In the genomic region with DNA sequence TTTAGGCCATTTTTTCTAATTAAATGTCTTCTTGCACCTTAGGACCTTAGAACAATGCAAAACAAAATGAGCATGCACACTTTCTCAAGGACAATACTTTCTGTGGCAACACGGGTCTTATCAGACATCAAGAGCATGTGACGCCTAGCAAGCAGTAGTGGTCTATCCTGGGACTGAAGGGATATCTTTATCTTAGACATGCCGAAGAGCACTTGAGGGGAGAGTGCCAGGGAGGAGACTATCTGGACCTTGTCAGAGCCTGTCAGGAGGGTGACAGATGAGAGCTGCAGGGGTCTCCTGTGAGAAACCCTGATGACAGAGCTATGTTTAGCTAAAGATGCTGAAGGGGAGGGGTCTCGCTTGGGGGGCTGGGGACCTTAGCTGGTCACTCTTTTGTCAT, we compare ENCODE assay signal across 25 mouse cellular contexts.
DNase-seq lines count a peak whose midpoint lies in the region; ATAC-seq and TF ChIP-seq lines count a peak whose summit lies in the region.
"Had no signal": no experiment of that assay in that cellular context is flagged by ENCODE, and none has a peak within 500 bp of the region (broad histone marks: within the 10 kb centered on the region; RNA-seq: fewer than 3 reads in every experiment).

No protein-coding gene starts in this region.

- H3K27me3 ChIP-seq in heart, embryonic 12.5 days (replicated peaks): no peaks in the 10 kb centered on the region
- no peaks in the 10 kb centered on the region for H3K27me3 ChIP-seq in heart, postnatal 0 days (ENCODE audit: control insufficient read depth, insufficient read depth, low read length)
- H3K27me3 ChIP-seq in liver, embryonic 14.5 days (ENCODE audit: control insufficient read depth, insufficient read depth, low read length): no peaks in the 10 kb centered on the region
- H3K27me3 ChIP-seq: embryonic facial prominence, embryonic 12.5 days; midbrain, embryonic 12.5 days; neural tube, embryonic 12.5 days; stomach, embryonic 15.5 days had no signal

- WGBS in heart, embryonic 12.5 days: 14% methylated on average over 4 of the region's 4 CpGs
- WGBS in heart, postnatal 0 days: 27% methylated on average over 4 of the region's 4 CpGs
- 14% methylated on average over 4 of the region's 4 CpGs for WGBS in liver, embryonic 14.5 days (ENCODE audit: insufficient replicate concordance)

- ATAC-seq in heart, embryonic 12.5 days (ENCODE audit: insufficient number of reproducible peaks, low FRiP score): peak; percentile 70
- ATAC-seq in heart, postnatal 0 days (ENCODE audit: insufficient read depth, low read depth): 0 out of 2 replicates have a peak, but pooled peaks have one; percentile 37
- ATAC-seq in liver, embryonic 14.5 days (ENCODE audit: insufficient read depth): peak; percentile 82
- ATAC-seq: forebrain, embryonic 14.5 days; hindbrain, embryonic 16.5 days had no signal

- DNase-seq in heart, postnatal 10 days: no peak
- no peak for DNase-seq in heart, postnatal 0 days (ENCODE audit: low spot score)
- DNase-seq in heart, adult 8-10 months (ENCODE audit: low spot score): no peak
- peak in 1 of 3 experiments; percentile 20 for DNase-seq in liver, embryonic 14.5 days (ENCODE audit: low read depth in 3 of 3, low spot score in 3 of 3)
- DNase-seq in spleen, adult 18-20 months: no peak
- no peak for DNase-seq in lung, postnatal 25 days (ENCODE audit: low spot score)
- DNase-seq: adrenal gland, postnatal 14 days; cerebellum, adult 11-12 months; cerebellum, adult 9-11 months; embryo, embryonic 11 days; gastrocnemius, postnatal 14 days; kidney, adult 2 months; kidney, postnatal 4 days; layer of hippocampus, postnatal 36 days; left cerebral cortex, postnatal 4 days; lung, embryonic 14.5 days; lung, postnatal 14 days had no signal

- H3K9me3 ChIP-seq in heart, embryonic 12.5 days (replicated peaks): no peaks in the 10 kb centered on the region
- H3K9me3 ChIP-seq in heart, postnatal 0 days (replicated peaks; ENCODE audit: control insufficient read depth, low read length): no peaks in the 10 kb centered on the region
- no peaks in the 10 kb centered on the region for H3K9me3 ChIP-seq in liver, embryonic 14.5 days (ENCODE audit: control insufficient read depth, low read length)
- H3K9me3 ChIP-seq: embryonic facial prominence, embryonic 12.5 days; midbrain, embryonic 12.5 days; neural tube, embryonic 12.5 days; stomach, embryonic 15.5 days had no signal

- no peak for TF ChIP-seq EP300 in heart, postnatal 0 days (IDR thresholded peaks at IDR 0.05; ENCODE audit: low read depth)
- peak; percentile 32; the same call in 1 of the 2 replicates for TF ChIP-seq EP300 in liver, embryonic 14.5 days (IDR thresholded peaks at IDR 0.05; ENCODE audit: low read depth)

- no peaks in the 10 kb centered on the region for H3K36me3 ChIP-seq in heart, embryonic 12.5 days
- no peaks in the 10 kb centered on the region for H3K36me3 ChIP-seq in heart, postnatal 0 days (replicated peaks; ENCODE audit: control insufficient read depth, insufficient read depth, low read length)
- H3K36me3 ChIP-seq in liver, embryonic 14.5 days (replicated peaks; ENCODE audit: control insufficient read depth, insufficient read depth, low read depth): no peaks in the 10 kb centered on the region
- H3K36me3 ChIP-seq: midbrain, embryonic 12.5 days; neural tube, embryonic 12.5 days; stomach, embryonic 15.5 days had no signal

- peaks cover 75% of the 10 kb centered on the region for H3K4me1 ChIP-seq in heart, embryonic 12.5 days (replicated peaks)
- peaks cover 39% of the 10 kb centered on the region for H3K4me1 ChIP-seq in heart, postnatal 0 days (ENCODE audit: control insufficient read depth, insufficient read depth)
- peaks cover 7 to 17% of the 10 kb centered on the region in 2 experiments; a peak in 3 of 4 replicates for H3K4me1 ChIP-seq in liver, embryonic 14.5 days (replicated peaks; ENCODE audit: control insufficient read depth in 2 of 2, insufficient read depth in 2 of 2, low read length in 1 of 2)
- H3K4me1 ChIP-seq: embryonic facial prominence, embryonic 12.5 days; midbrain, embryonic 12.5 days; neural tube, embryonic 12.5 days had no signal

- TF ChIP-seq CTCF in heart, postnatal 0 days (IDR thresholded peaks at IDR 0.05; ENCODE audit: low read depth): no peak
- no peak for TF ChIP-seq CTCF in liver, embryonic 14.5 days (IDR thresholded peaks at IDR 0.05; ENCODE audit: low read depth)

- no peak overlapping the region for H3K4me3 ChIP-seq in heart, embryonic 12.5 days
- no peak overlapping the region for H3K4me3 ChIP-seq in heart, postnatal 0 days (ENCODE audit: low read depth, low read length)
- no peak overlapping the region for H3K4me3 ChIP-seq in liver, embryonic 14.5 days (ENCODE audit: insufficient read depth in 1 of 2, low read depth in 2 of 2, low read length in 2 of 2)
- H3K4me3 ChIP-seq: embryonic facial prominence, embryonic 12.5 days; midbrain, embryonic 12.5 days; myocyte; neural tube, embryonic 12.5 days; stomach, embryonic 15.5 days had no signal

- H3K9ac ChIP-seq in heart, embryonic 12.5 days: no peak overlapping the region
- H3K9ac ChIP-seq in heart, postnatal 0 days (replicated peaks; ENCODE audit: low read depth, low read length): no peak overlapping the region
- H3K9ac ChIP-seq in liver, embryonic 14.5 days (replicated peaks): no peak overlapping the region
- H3K9ac ChIP-seq: embryonic facial prominence, embryonic 12.5 days; lung, embryonic 14.5 days; midbrain, embryonic 12.5 days; neural tube, embryonic 12.5 days; stomach, embryonic 15.5 days had no signal

- peak overlapping the region; percentile 84 for H3K27ac ChIP-seq in heart, embryonic 12.5 days (ENCODE audit: poor library complexity, severe bottlenecking)
- H3K27ac ChIP-seq in heart, postnatal 0 days (ENCODE audit: low read depth): no peak overlapping the region
- H3K27ac ChIP-seq in liver, embryonic 14.5 days: no peak overlapping the region
- H3K27ac ChIP-seq: embryonic facial prominence, embryonic 12.5 days; midbrain, embryonic 12.5 days; neural tube, embryonic 12.5 days; stomach, embryonic 15.5 days had no signal

- intact Hi-C loops in heart, postnatal 10 days (cut with DNase I): no loop called here

- H3K4me2 ChIP-seq in heart, embryonic 12.5 days: peak overlapping the region; percentile 12; the same call in 1 of the 2 replicates
- H3K4me2 ChIP-seq in heart, postnatal 0 days (ENCODE audit: low read depth, low read length): no peak overlapping the region
- H3K4me2 ChIP-seq in liver, embryonic 14.5 days (ENCODE audit: low read depth): no peak overlapping the region
- H3K4me2 ChIP-seq: embryonic facial prominence, embryonic 12.5 days; lung, embryonic 14.5 days; midbrain, embryonic 12.5 days; neural tube, embryonic 12.5 days; stomach, embryonic 15.5 days had no signal
